Comparison of ENCODE assay signal across 9 mouse cellular contexts in the genomic region with DNA sequence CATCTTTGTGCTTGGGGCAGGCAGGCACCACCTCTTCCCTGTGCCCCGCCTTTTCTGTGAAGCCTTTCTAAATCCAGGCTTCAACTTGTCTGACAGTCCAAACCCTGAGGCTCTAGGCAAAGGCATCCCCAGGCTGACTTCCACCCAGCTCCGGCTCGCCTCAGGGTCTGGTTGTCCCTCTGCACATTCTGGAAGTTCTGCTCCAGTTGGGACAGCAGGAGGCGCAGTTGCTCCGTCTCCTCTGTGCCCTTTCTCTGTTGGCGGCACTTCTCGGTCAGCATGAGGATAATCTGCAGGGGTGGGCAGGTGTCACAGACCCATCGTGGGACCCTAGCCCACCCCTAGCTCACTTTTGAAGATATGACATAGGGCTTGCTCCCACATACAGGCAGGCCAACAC. TPM values are rescaled to one million over a fixed set of nuclear protein-coding genes. Genes with fewer than 3 reads are reported as not detected.
DNase-seq lines count a peak whose midpoint lies in the region; ATAC-seq lines count a peak whose summit lies in the region.
"Had no signal": no experiment of that assay in that cellular context is flagged by ENCODE, and none has a peak within 500 bp of the region (broad histone marks: within the 10 kb centered on the region; RNA-seq: fewer than 3 reads in every experiment).

No protein-coding gene starts in this region.

- ATAC-seq in liver, embryonic 11.5 days (replicated peaks; ENCODE audit: low FRiP score), result no peak

- WGBS in liver, embryonic 11.5 days, result 26% methylated on average over 8 of the region's 8 CpGs

- H3K9ac ChIP-seq in liver, embryonic 11.5 days (ENCODE audit: low read depth, low read length), result no peak overlapping the region
- H3K9ac ChIP-seq: embryonic facial prominence, embryonic 13.5 days had no signal

- peaks cover 6% of the 10 kb centered on the region; the same call in 1 of the 2 replicates for H3K4me1 ChIP-seq in liver, embryonic 11.5 days (replicated peaks; ENCODE audit: control insufficient read depth, insufficient read depth, low read length)

- H3K27ac ChIP-seq in liver, embryonic 11.5 days (ENCODE audit: low read depth, low read length), result no peak overlapping the region
- H3K27ac ChIP-seq: embryonic facial prominence, embryonic 13.5 days had no signal

- DNase-seq in layer of hippocampus, adult 11-12 months (ENCODE audit: low spot score), result peak; percentile 55
- no peak for DNase-seq in layer of hippocampus, adult 9-10 months (ENCODE audit: low spot score)
- peak; percentile 54 for DNase-seq in adipocyte (ENCODE audit: low spot score)
- DNase-seq in embryo, embryonic 11 days, result peak; percentile 69
- DNase-seq in heart, postnatal 4 days, result peak; percentile 85
- peak; percentile 60 for DNase-seq in liver, embryonic 11.5 days (ENCODE audit: low spot score)
- peak; percentile 61 for DNase-seq in retina, postnatal 7 days (ENCODE audit: low read depth, low spot score)
- peak; percentile 54 for DNase-seq in urinary bladder, postnatal 25 days (ENCODE audit: low spot score)

- no peak overlapping the region for H3K4me2 ChIP-seq in liver, embryonic 11.5 days
- H3K4me2 ChIP-seq: embryonic facial prominence, embryonic 13.5 days had no signal

- no peak overlapping the region for H3K4me3 ChIP-seq in liver, embryonic 11.5 days (ENCODE audit: low read depth, low read length)
- H3K4me3 ChIP-seq: embryonic facial prominence, embryonic 13.5 days had no signal

- no peaks in the 10 kb centered on the region for H3K27me3 ChIP-seq in liver, embryonic 11.5 days (replicated peaks; ENCODE audit: control insufficient read depth, insufficient read depth, low read length)

- peaks cover 2% of the 10 kb centered on the region; the same call in 1 of the 2 replicates for H3K36me3 ChIP-seq in liver, embryonic 11.5 days (ENCODE audit: control insufficient read depth, insufficient read depth, low read length)
- H3K36me3 ChIP-seq: embryonic facial prominence, embryonic 13.5 days had no signal

- no peaks in the 10 kb centered on the region for H3K9me3 ChIP-seq in liver, embryonic 11.5 days (ENCODE audit: control insufficient read depth, low read length)
- H3K9me3 ChIP-seq: embryonic facial prominence, embryonic 13.5 days had no signal

RNA-seq across cellular contexts. Expression of gene Ptrh1, which starts 3.5 kb away (rescaled TPM):
- total RNA-seq in heart, postnatal 4 days (2021), result 1 to 10 TPM; 3.0 to 5.4 TPM
- polyA plus RNA-seq in liver, embryonic 11.5 days (2014; fragmentation: Nextera tagmentation; extraction: Ambion mirVana), result 4.9 and 5.8 TPM in 2 replicates

RNA-seq across cellular contexts. Expression of gene Ttc16, which starts 3.7 kb away (rescaled TPM):
- under 1 TPM; 0.09 to 0.36 TPM for total RNA-seq in heart, postnatal 4 days (2021)
- 0.30 and 0.31 TPM in 2 replicates for polyA plus RNA-seq in liver, embryonic 11.5 days (2014; fragmentation: Nextera tagmentation; extraction: Ambion mirVana)

RNA-seq across cellular contexts. Expression of gene Cfap157, which starts 5.1 kb away (rescaled TPM):
- not detected for total RNA-seq in heart, postnatal 4 days (2021)
- polyA plus RNA-seq in liver, embryonic 11.5 days (2014; fragmentation: Nextera tagmentation; extraction: Ambion mirVana), result 0.30 and 0.79 TPM in 2 replicates

RNA-seq across cellular contexts. Expression of gene Tor2a, which starts 22.1 kb away (rescaled TPM):
- total RNA-seq in heart, postnatal 4 days (2021), result 10 to 100 TPM; 16.7 to 18.6 TPM
- polyA plus RNA-seq in liver, embryonic 11.5 days (2014; fragmentation: Nextera tagmentation; extraction: Ambion mirVana), result 57.2 and 60.5 TPM in 2 replicates

RNA-seq across cellular contexts. Expression of gene 6330409D20Rik, which starts 38.3 kb away (rescaled TPM):
- not detected for total RNA-seq in heart, postnatal 4 days (2021)
- 0.22 TPM in 1 of 2 replicates, not detected in the other for polyA plus RNA-seq in liver, embryonic 11.5 days (2014; fragmentation: Nextera tagmentation; extraction: Ambion mirVana)
